Mouse (Mus musculus) fat pad, adult 2 months (tissue): ENCODE measurements around the gene 1700049E17Rik2.
"Not testable (repeated sequence)": the region's sequence is repeated elsewhere in the genome, so short reads cannot be mapped to it uniquely, and the experiment has no call there.

ENCODE experiments used
- DNase-seq: peaks from one replicate; pipeline ENCODE4 v3.0.0-alpha.2; 2011; ENCODE audit warnings: low read depth, low spot score; ENCODE audit errors: extremely low read depth

Gene 1700049E17Rik2

GRCm38 (mm10) chr14:41572911-41573310, at the start of gene 1700049E17Rik2:
1700049E17Rik2 (plus strand) TSS chr14:41573211.
- not testable (repeated sequence) for DNase-seq

- DNase-seq = not testable (repeated sequence)
Measured at GRCm38 (mm10) chr14:41524695-41525094, 48.3 kb upstream of the 1700049E17Rik2 start.

GRCm38 (mm10) chr14:41555483-41555882, 17.5 kb upstream of the 1700049E17Rik2 start, which contains the start of gene Gm7970:
Gm7970 (minus strand) TSS chr14:41555583.
- DNase-seq = not testable (repeated sequence)

GRCm38 (mm10) chr14:41586346-41586745, 13.3 kb downstream of the 1700049E17Rik2 start:
- DNase-seq = not testable (repeated sequence)

- not testable (repeated sequence) for DNase-seq
Measured at GRCm38 (mm10) chr14:41600935-41601334, 27.9 kb downstream of the 1700049E17Rik2 start.

- not testable (repeated sequence) for DNase-seq
Measured at GRCm38 (mm10) chr14:41610690-41611089, 37.7 kb downstream of the 1700049E17Rik2 start.

- DNase-seq = not testable (repeated sequence)
Measured at GRCm38 (mm10) chr14:41622535-41622934, 49.5 kb downstream of the 1700049E17Rik2 start.

- not testable (repeated sequence) for DNase-seq
Measured at GRCm38 (mm10) chr14:41624512-41624911, 51.5 kb downstream of the 1700049E17Rik2 start, which contains the start of gene Gm3072. Gm3072 (minus strand) TSS chr14:41624612.

GRCm38 (mm10) chr14:41630144-41630543, 57.1 kb downstream of the 1700049E17Rik2 start:
- not testable (repeated sequence) for DNase-seq
